Mouse (Mus musculus) limb, embryonic 14.5 days (tissue): ENCODE measurements around the gene Mga. TPM values are rescaled to one million over a fixed set of nuclear protein-coding genes. Genes with fewer than 3 reads are reported as not detected.

Source experiments
- ATAC-seq: fragments of 200-750 bp; cut with Nextera tagmentation; 2 replicates; pipeline ENCODE4 v1.8.0; 2017; ENCODE audit warnings: low read depth, moderate number of reproducible peaks, moderate TSS enrichment; ENCODE audit not compliant: low FRiP score
- DNase-seq: peaks from one replicate; pipeline ENCODE4 v3.0.0-alpha.2; 2015; ENCODE audit warnings: low spot score
- H3K27ac ChIP-seq: fragments of 300-500 bp; sonication (generic); replicated peaks from 2 replicates; pipeline ENCODE4 v1.5.1; 2014; ENCODE audit warnings: low read depth, mild to moderate bottlenecking, low read length, moderate library complexity, mixed read lengths
- H3K27me3 ChIP-seq: fragments of 300-500 bp; sonication (generic); 2 replicates; pipeline ENCODE4 v1.6.1; 2014; ENCODE audit warnings: low read length, mixed read lengths; ENCODE audit not compliant: control insufficient read depth, insufficient read depth
- H3K36me3 ChIP-seq: fragments of 300-500 bp; sonication (generic); 2 replicates; pipeline ENCODE4 v1.6.1; 2014; ENCODE audit warnings: mild to moderate bottlenecking, low read length, moderate library complexity, mixed read lengths; ENCODE audit not compliant: control insufficient read depth, insufficient read depth
- H3K4me1 ChIP-seq: fragments of 300-500 bp; sonication (generic); 2 replicates; pipeline ENCODE4 v1.6.1; 2014; ENCODE audit warnings: antibody characterized with exemption, low read length, mixed read lengths; ENCODE audit not compliant: control insufficient read depth, insufficient read depth
- H3K4me2 ChIP-seq: fragments of 300-500 bp; sonication (generic); replicated peaks from 2 replicates; pipeline ENCODE4 v1.6.1; 2014; ENCODE audit warnings: low read depth, mild to moderate bottlenecking, low read length, moderate library complexity; ENCODE audit not compliant: severe bottlenecking
- H3K4me3 ChIP-seq: fragments of 300-500 bp; sonication (generic); replicated peaks from 2 replicates; pipeline ENCODE4 v1.5.1; 2014; ENCODE audit warnings: low read length
- H3K9ac ChIP-seq: fragments of 300-500 bp; sonication (generic); 2 replicates; pipeline ENCODE4 v1.6.1; 2014; ENCODE audit warnings: mild to moderate bottlenecking, low read depth, low read length, moderate library complexity; ENCODE audit not compliant: severe bottlenecking
- H3K9me3 ChIP-seq: fragments of 300-500 bp; sonication (generic); 2 replicates; pipeline ENCODE4 v1.6.1; 2016; ENCODE audit warnings: low read length; ENCODE audit not compliant: control insufficient read depth
- POLR2A ChIP-seq: fragments of 200-500 bp; IDR thresholded peaks from 2 replicates; pipeline ENCODE4 v1.8.0; 2012; ENCODE audit warnings: inconsistent platforms, mild to moderate bottlenecking, moderate library complexity, borderline replicate concordance; ENCODE audit not compliant: insufficient read depth, insufficient read length; ENCODE audit errors: extremely low read depth
- WGBS: fragments of 180-500 bp; shearing (Covaris S2); extraction: QIAGEN DNeasy Blood & Tissue Kit; methylation state at CpG from one replicate; pipeline ENCODE4 v1.1.7; 2014; 5-methylcytosine and 5-hydroxymethylcytosine counted together
- polyA plus RNA-seq, 2 experiments: library from polyadenylated mRNA; depleted of rRNA in 1 of 2; stranded (reverse) in 1 of 2; unstranded in 1 of 2; fragments of >200 nt; fragmentation: Nextera tagmentation in 1 of 2; extraction: Ambion mirVana in 1 of 2; gene quantifications; 2 replicates each; pipeline versions ENCODE4 v1.2.1 to v1.2.3; 2012 to 2014

The Mga gene
- 27.3 and 30.9 TPM in 2 replicates for polyA plus RNA-seq (2012; rRNA removed)
- 38.4 and 42.3 TPM in 2 replicates for polyA plus RNA-seq (2014; fragmentation: Nextera tagmentation; extraction: Ambion mirVana)

- ATAC-seq (peak; percentile 96), DNase-seq (peak; percentile 99)
- peak within 1 kb of the TSS; percentile 89 for H3K4me2 ChIP-seq
- H3K27ac ChIP-seq, result peak within 1 kb of the TSS; percentile 85
- under 1% methylated on average over 54 of the region's 58 CpGs for WGBS
- peaks cover 13% of the 10 kb centered on the region for H3K4me1 ChIP-seq
- no peaks in the 10 kb centered on the region for H3K27me3 ChIP-seq
- no peaks in the 10 kb centered on the region for H3K9me3 ChIP-seq
- no peak for TF ChIP-seq POLR2A
- H3K4me3 ChIP-seq, result peak within 1 kb of the TSS; percentile 50
- no peaks in the 10 kb centered on the region for H3K36me3 ChIP-seq
- H3K9ac ChIP-seq, result peak within 1 kb of the TSS; percentile 60
These were observed at the start of gene Mga for GRCm38 (mm10) chr2:119897090-119897732. Gene Mga (plus strand): TSS chr2:119897228.

GRCm38 (mm10) chr2:119853811-119854210 is 43.2 kb upstream of the Mga start:
- Histone ChIP-seq H3K9ac (no peak overlapping the region), H3K4me2 (no peak overlapping the region), H3K27ac (no peak overlapping the region), H3K4me3 (no peak overlapping the region), H3K36me3 (no peaks in the 10 kb centered on the region), H3K4me1 (no peaks in the 10 kb centered on the region), H3K27me3 (no peaks in the 10 kb centered on the region), H3K9me3 (no peaks in the 10 kb centered on the region)
- no peak for ATAC-seq
- DNase-seq, result no peak
- 82% methylated on average over 4 of the region's 4 CpGs for WGBS
- TF ChIP-seq POLR2A, result no peak

- WGBS, result 69% methylated on average over 6 of the region's 6 CpGs
- ATAC-seq, result no peak
These were observed 41.6 kb upstream of the Mga start for GRCm38 (mm10) chr2:119855310-119855850.

GRCm38 (mm10) chr2:119857341-119857740 is 39.7 kb upstream of the Mga start:
- Histone ChIP-seq H3K4me2 (no peak overlapping the region), H3K9ac (no peak overlapping the region), H3K27ac (no peak overlapping the region), H3K9me3 (no peaks in the 10 kb centered on the region), H3K4me1 (no peaks in the 10 kb centered on the region), H3K4me3 (no peak overlapping the region), H3K27me3 (no peaks in the 10 kb centered on the region), H3K36me3 (no peaks in the 10 kb centered on the region)
- whole genome bisulfite sequencing, result 80% methylated on average over 2 of the region's 2 CpGs
- ATAC-seq, result no peak
- no peak for DNase-seq
- TF ChIP-seq POLR2A, result no peak

More at GRCm38 (mm10) chr2:119855310-119855850, 41.6 kb upstream of the Mga start:
- no peak overlapping the region for H3K4me3 ChIP-seq
- H3K9ac ChIP-seq, result no peak overlapping the region
- no peak for TF ChIP-seq POLR2A
- H3K27me3 ChIP-seq, result no peaks in the 10 kb centered on the region
- no peaks in the 10 kb centered on the region for H3K36me3 ChIP-seq
- H3K4me1 ChIP-seq, result no peaks in the 10 kb centered on the region
- no peak overlapping the region for H3K27ac ChIP-seq
- no peak overlapping the region for H3K4me2 ChIP-seq
- H3K9me3 ChIP-seq, result no peaks in the 10 kb centered on the region
- DNase-seq, result no peak

- H3K9ac ChIP-seq, result no peak overlapping the region
- H3K27ac ChIP-seq, result no peak overlapping the region
- DNase-seq (no peak), ATAC-seq (no peak)
- H3K27me3 ChIP-seq, result no peaks in the 10 kb centered on the region
- no peak overlapping the region for H3K4me2 ChIP-seq
- H3K9me3 ChIP-seq, result no peaks in the 10 kb centered on the region
- no peak overlapping the region for H3K4me3 ChIP-seq
- WGBS, result 70% methylated on average over 4 of the region's 4 CpGs
- TF ChIP-seq POLR2A, result no peak
- no peaks in the 10 kb centered on the region for H3K36me3 ChIP-seq
- no peaks in the 10 kb centered on the region for H3K4me1 ChIP-seq
These were observed 32.5 kb upstream of the Mga start for GRCm38 (mm10) chr2:119864484-119864883.
